Mouse (Mus musculus) intestine, embryonic 14.5 days (tissue): ENCODE results near the gene Tubgcp6. TPM values are rescaled to one million over a fixed set of nuclear protein-coding genes. Genes with fewer than 3 reads are reported as not detected.

Experiments
- ATAC-seq: fragments of 200-750 bp; cut with Nextera tagmentation; replicated peaks from 2 replicates; pipeline ENCODE4 v1.8.0; 2017; ENCODE audit warnings: low read depth, moderate number of reproducible peaks, moderate TSS enrichment, moderate library complexity; ENCODE audit not compliant: low FRiP score, low TSS enrichment
- DNase-seq: peaks from one replicate; pipeline ENCODE4 v3.0.0-alpha.2; 2018; ENCODE audit warnings: low spot score
- H3K27ac ChIP-seq: fragments of 300-500 bp; sonication (generic); 2 replicates; pipeline ENCODE4 v1.5.1; 2014; ENCODE audit warnings: low read depth, mild to moderate bottlenecking, control low read depth
- H3K27me3 ChIP-seq: fragments of 300-500 bp; sonication (generic); replicated peaks from 2 replicates; pipeline ENCODE4 v1.6.1; 2014; ENCODE audit warnings: low read length, control low read depth; ENCODE audit not compliant: control insufficient read depth, insufficient read depth
- H3K36me3 ChIP-seq: fragments of 300-500 bp; sonication (generic); 2 replicates; pipeline ENCODE4 v1.6.1; 2014; ENCODE audit warnings: low read length, control low read depth; ENCODE audit not compliant: control insufficient read depth, insufficient read depth
- H3K4me1 ChIP-seq: fragments of 300-500 bp; sonication (generic); replicated peaks from 2 replicates; pipeline ENCODE4 v1.6.1; 2014; ENCODE audit warnings: low read length, control low read depth, mixed read lengths; ENCODE audit not compliant: control insufficient read depth, insufficient read depth
- H3K4me2 ChIP-seq: fragments of 300-500 bp; sonication (generic); 2 replicates; pipeline ENCODE4 v1.6.1; 2014; ENCODE audit warnings: low read length
- H3K4me3 ChIP-seq: fragments of 300-500 bp; sonication (generic); 2 replicates; pipeline ENCODE4 v1.5.1; 2014; ENCODE audit warnings: low read depth, low read length, control low read depth, mixed read lengths
- H3K9ac ChIP-seq: fragments of 300-500 bp; sonication (generic); 2 replicates; pipeline ENCODE4 v1.6.1; 2014; ENCODE audit warnings: mild to moderate bottlenecking, low read length
- H3K9me3 ChIP-seq: fragments of 300-500 bp; sonication (generic); 2 replicates; pipeline ENCODE4 v1.6.1; 2016; ENCODE audit warnings: low read length, control low read depth; ENCODE audit not compliant: control insufficient read depth
- WGBS: fragments of 180-500 bp; shearing (Covaris S2); extraction: QIAGEN DNeasy Blood & Tissue Kit; methylation state at CpG from one replicate; pipeline ENCODE4 v1.1.7; 2014; 5-methylcytosine and 5-hydroxymethylcytosine counted together
- polyA plus RNA-seq: library from polyadenylated mRNA; unstranded; fragments of >200 nt; fragmentation: Nextera tagmentation; extraction: Ambion mirVana; gene quantifications from 2 replicates; pipeline ENCODE4 v1.2.1, GENCODE M21; 2014

The Tubgcp6 gene
- polyA plus RNA-seq, 1 experiment from 2014 or later = 16.0 TPM

GRCm38 (mm10) chr15:89140048-89140658 lies 17.2 kb upstream of the Tubgcp6 start:
- H3K4me1 ChIP-seq = peaks cover 15% of the 10 kb centered on the region
- WGBS = under 1% methylated on average over 53 of the region's 53 CpGs
- peak overlapping the region; percentile 88 for H3K4me2 ChIP-seq
- H3K9ac ChIP-seq = peak overlapping the region; percentile 32
- H3K9me3 ChIP-seq = no peaks in the 10 kb centered on the region
- no peaks in the 10 kb centered on the region for H3K36me3 ChIP-seq
- H3K4me3 ChIP-seq = peak overlapping the region; percentile 46
- ATAC-seq (peak; percentile 30; the same call in 1 of the 2 replicates), DNase-seq (peak; percentile 66)
- no peak overlapping the region for H3K27ac ChIP-seq
- H3K27me3 ChIP-seq = peaks cover 49% of the 10 kb centered on the region

GRCm38 (mm10) chr15:89138531-89138930 lies 15.6 kb upstream of the Tubgcp6 start:
- 88% methylated on average over 6 of the region's 6 CpGs for WGBS
- Histone ChIP-seq H3K9ac (no peak overlapping the region), H3K4me1 (peaks cover 15% of the 10 kb centered on the region), H3K27ac (no peak overlapping the region), H3K4me2 (no peak overlapping the region), H3K4me3 (no peak overlapping the region), H3K27me3 (peaks cover 45% of the 10 kb centered on the region), H3K9me3 (no peaks in the 10 kb centered on the region), H3K36me3 (no peaks in the 10 kb centered on the region)
- no peak for ATAC-seq
- DNase-seq = no peak

- ATAC-seq = no peak
- Histone ChIP-seq H3K36me3 (no peaks in the 10 kb centered on the region), H3K4me2 (no peak overlapping the region), H3K9me3 (no peaks in the 10 kb centered on the region), H3K4me1 (peaks cover 15% of the 10 kb centered on the region), H3K4me3 (no peak overlapping the region), H3K27ac (no peak overlapping the region), H3K27me3 (peaks cover 40% of the 10 kb centered on the region), H3K9ac (no peak overlapping the region)
- DNase-seq = no peak
- 86% methylated on average over 7 of the region's 7 CpGs for WGBS
Measured at GRCm38 (mm10) chr15:89138046-89138405, 15.1 kb upstream of the Tubgcp6 start.

- no peak overlapping the region for H3K27ac ChIP-seq
- peaks cover 35% of the 10 kb centered on the region for H3K27me3 ChIP-seq
- H3K4me3 ChIP-seq = no peak overlapping the region
- H3K9ac ChIP-seq = no peak overlapping the region
- no peaks in the 10 kb centered on the region for H3K9me3 ChIP-seq
- 70% methylated on average over 11 of the region's 11 CpGs for WGBS
- peaks cover 15% of the 10 kb centered on the region for H3K4me1 ChIP-seq
- DNase-seq = no peak
- no peak overlapping the region for H3K4me2 ChIP-seq
- no peak for ATAC-seq
- no peaks in the 10 kb centered on the region for H3K36me3 ChIP-seq
Measured at GRCm38 (mm10) chr15:89137378-89138045, 14.6 kb upstream of the Tubgcp6 start.

- 90% methylated on average over 4 of the region's 5 CpGs for WGBS
- H3K27me3 ChIP-seq = peaks cover 33% of the 10 kb centered on the region
- no peaks in the 10 kb centered on the region for H3K9me3 ChIP-seq
- H3K4me3 ChIP-seq = no peak overlapping the region
- no peak overlapping the region for H3K27ac ChIP-seq
- ATAC-seq (no peak), DNase-seq (no peak)
- peaks cover 15% of the 10 kb centered on the region for H3K4me1 ChIP-seq
- no peak overlapping the region for H3K4me2 ChIP-seq
- H3K36me3 ChIP-seq = no peaks in the 10 kb centered on the region
- H3K9ac ChIP-seq = no peak overlapping the region
Measured at GRCm38 (mm10) chr15:89136461-89137155, 13.7 kb upstream of the Tubgcp6 start.

GRCm38 (mm10) chr15:89131316-89131715 lies 8.4 kb upstream of the Tubgcp6 start:
- Histone ChIP-seq H3K27ac (no peak overlapping the region), H3K4me1 (peaks cover 8% of the 10 kb centered on the region), H3K4me3 (no peak overlapping the region), H3K4me2 (no peak overlapping the region), H3K9me3 (no peaks in the 10 kb centered on the region), H3K36me3 (no peaks in the 10 kb centered on the region), H3K9ac (no peak overlapping the region), H3K27me3 (no peaks in the 10 kb centered on the region)
- 93% methylated on average over 3 of the region's 3 CpGs for WGBS
- no peak for DNase-seq
- ATAC-seq = no peak

GRCm38 (mm10) chr15:89130245-89130644 lies 7.3 kb upstream of the Tubgcp6 start:
- no peak overlapping the region for H3K9ac ChIP-seq
- peaks cover 8% of the 10 kb centered on the region for H3K4me1 ChIP-seq
- ATAC-seq (no peak), DNase-seq (no peak)
- H3K27me3 ChIP-seq = no peaks in the 10 kb centered on the region
- 0 out of 2 replicates have a peak, but pooled peaks cover 7% of the 10 kb centered on the region for H3K36me3 ChIP-seq
- H3K9me3 ChIP-seq = no peaks in the 10 kb centered on the region
- H3K27ac ChIP-seq = no peak overlapping the region
- no peak overlapping the region for H3K4me3 ChIP-seq
- no peak overlapping the region for H3K4me2 ChIP-seq

- Histone ChIP-seq H3K36me3 (0 out of 2 replicates have a peak, but pooled peaks cover 11% of the 10 kb centered on the region), H3K27ac (peak within 1 kb of the TSS; percentile 47; the same call in 1 of the 2 replicates), H3K9me3 (no peaks in the 10 kb centered on the region), H3K4me2 (peak within 1 kb of the TSS; percentile 82), H3K4me3 (peak within 1 kb of the TSS; percentile 71), H3K4me1 (peaks cover 12% of the 10 kb centered on the region), H3K9ac (peak within 1 kb of the TSS; percentile 57), H3K27me3 (no peaks in the 10 kb centered on the region)
- peak; percentile 87 for ATAC-seq
- 2% methylated on average over 36 of the region's 36 CpGs for WGBS
- peak; percentile 95 for DNase-seq
Measured at GRCm38 (mm10) chr15:89128382-89129350, 5.8 kb upstream of the Tubgcp6 start, which contains the start of gene Hdac10. TSS of gene Hdac10 (minus strand) at chr15:89128700.
